ENCODE assay signal across 7 mouse cellular contexts in genomic region chr6:135011048-135011733, GRCm38 (mm10). TPM values are rescaled to one million over a fixed set of nuclear protein-coding genes. Genes with fewer than 3 reads are reported as not detected.
DNase-seq lines count a peak whose midpoint lies in the region; ATAC-seq lines count a peak whose summit lies in the region.

Ddx47 (plus strand) TSS chr6:135011612.

- peak within 1 kb of the TSS; percentile 87 for H3K4me3 ChIP-seq in intestine, embryonic 16.5 days (ENCODE audit: low read length)
- peak within 1 kb of the TSS; percentile 84 for H3K4me3 ChIP-seq in midbrain, embryonic 11.5 days (ENCODE audit: low read depth, low read length)

- peak within 1 kb of the TSS; percentile 76 for H3K4me2 ChIP-seq in intestine, embryonic 16.5 days (ENCODE audit: low read depth, low read length)
- peak within 1 kb of the TSS; percentile 87 for H3K4me2 ChIP-seq in midbrain, embryonic 11.5 days

- DNase-seq in adrenal gland, adult 8-10 months, result peak; percentile 91
- DNase-seq in embryo, embryonic 9.5 days (ENCODE audit: extremely low spot score), result peak; percentile 92
- DNase-seq in gastrocnemius, postnatal 4 days (ENCODE audit: low spot score in 2 of 2), result peak; percentile 84 to 94
- peak; percentile 94 for DNase-seq in left cerebral cortex, postnatal 36 days (ENCODE audit: low spot score in 2 of 2)
- DNase-seq in midbrain, embryonic 11.5 days (ENCODE audit: low spot score, missing footprints), result peak; percentile 100
- DNase-seq in skeletal muscle tissue, adult 2 months (ENCODE audit: low read depth, low spot score), result peak; percentile 88

- 3% methylated on average over 19 of the region's 19 CpGs for WGBS in intestine, embryonic 16.5 days
- WGBS in midbrain, embryonic 11.5 days, result 7% methylated on average over 19 of the region's 19 CpGs

- H3K27me3 ChIP-seq in intestine, embryonic 16.5 days (replicated peaks; ENCODE audit: control insufficient read depth, insufficient read depth, low read length), result no peaks in the 10 kb centered on the region
- H3K27me3 ChIP-seq in midbrain, embryonic 11.5 days (ENCODE audit: control insufficient read depth, insufficient read depth, low read length), result no peaks in the 10 kb centered on the region

- peak; percentile 94 for ATAC-seq in intestine, embryonic 16.5 days
- peak; percentile 91 for ATAC-seq in midbrain, embryonic 11.5 days (ENCODE audit: low FRiP score)

- H3K27ac ChIP-seq in intestine, embryonic 16.5 days (ENCODE audit: low read length), result peak within 1 kb of the TSS; percentile 16; the same call in 1 of the 2 replicates
- H3K27ac ChIP-seq in midbrain, embryonic 11.5 days (ENCODE audit: low read depth, low read length), result no peak within 1 kb of the TSS

- H3K9ac ChIP-seq in intestine, embryonic 16.5 days (ENCODE audit: low read depth, low read length), result peak within 1 kb of the TSS; percentile 83
- H3K9ac ChIP-seq in midbrain, embryonic 11.5 days (ENCODE audit: low read length), result peak within 1 kb of the TSS; percentile 87

- no peaks in the 10 kb centered on the region for H3K9me3 ChIP-seq in intestine, embryonic 16.5 days (ENCODE audit: control insufficient read depth, low read length)
- no peaks in the 10 kb centered on the region for H3K9me3 ChIP-seq in midbrain, embryonic 11.5 days (ENCODE audit: control insufficient read depth, low read length)

- peaks cover 9% of the 10 kb centered on the region for H3K36me3 ChIP-seq in intestine, embryonic 16.5 days (ENCODE audit: control insufficient read depth, insufficient read depth, low read length)
- no peaks in the 10 kb centered on the region; the same call in 1 of the 2 replicates for H3K36me3 ChIP-seq in midbrain, embryonic 11.5 days (ENCODE audit: control insufficient read depth, insufficient read depth, low read length)

- intact Hi-C loops in left cerebral cortex, postnatal 36 days (cut with DNase I), result no loop called here

- H3K4me1 ChIP-seq in intestine, embryonic 16.5 days (ENCODE audit: control insufficient read depth, insufficient read depth, low read length), result peaks cover 6% of the 10 kb centered on the region
- peaks cover 6% of the 10 kb centered on the region for H3K4me1 ChIP-seq in midbrain, embryonic 11.5 days (ENCODE audit: control insufficient read depth, insufficient read depth, low read length)

RNA-seq across cellular contexts. Expression of gene Ddx47, which starts in this region (rescaled TPM):
- 10 to 100 TPM; 68.5 to 72.8 (median 72.4) TPM for total RNA-seq in adrenal gland, adult 8-10 months (2022)
- 10 to 100 TPM; 42.1 to 53.6 TPM for total RNA-seq in gastrocnemius, postnatal 4 days (2021)
- polyA plus RNA-seq in intestine, embryonic 16.5 days (2015; fragmentation: Nextera tagmentation; extraction: Ambion mirVana), result 82.3 and 95.1 TPM in 2 replicates
- 10 to 100 TPM; 52.9 to 63.8 TPM for total RNA-seq in left cerebral cortex, postnatal 36 days (2021)
- 103 TPM in 2 replicates for polyA plus RNA-seq in midbrain, embryonic 11.5 days (2014; fragmentation: Nextera tagmentation; extraction: Ambion mirVana)
